Mouse (Mus musculus) cerebellum, postnatal 10 days (tissue): ENCODE measurements around the gene Slc4a4.
"Not testable (repeated sequence)": the region's sequence is repeated elsewhere in the genome, so short reads cannot be mapped to it uniquely, and the experiment has no call there.

Source experiments
- DNase-seq, 2 experiments: peaks; one replicate each; pipeline ENCODE4 v3.0.0; 2021; ENCODE audit warnings: mixed read lengths in 2 of 2

Slc4a4 gene

DNA sequence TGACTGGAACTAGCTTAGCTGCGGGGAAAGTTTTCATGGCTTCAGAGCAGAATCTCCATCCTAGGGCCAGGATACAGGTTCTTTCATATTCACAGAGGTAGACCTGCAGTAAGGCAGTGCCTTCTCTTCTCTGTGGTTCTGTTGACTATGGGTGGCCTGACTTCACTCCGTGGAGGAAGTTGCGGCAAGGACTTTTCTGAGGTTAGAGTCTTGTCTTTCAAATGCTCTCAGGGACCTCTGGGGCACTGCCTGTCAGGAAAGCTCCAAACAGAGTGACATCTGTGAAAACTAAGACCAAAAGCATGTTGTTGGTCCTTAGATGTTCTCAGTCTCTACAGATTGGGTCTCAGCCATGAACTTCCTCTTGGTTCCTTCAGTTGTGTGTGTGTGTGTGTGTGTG is 203.5 kb downstream of the Slc4a4 start:
- DNase-seq = no peak

DNA sequence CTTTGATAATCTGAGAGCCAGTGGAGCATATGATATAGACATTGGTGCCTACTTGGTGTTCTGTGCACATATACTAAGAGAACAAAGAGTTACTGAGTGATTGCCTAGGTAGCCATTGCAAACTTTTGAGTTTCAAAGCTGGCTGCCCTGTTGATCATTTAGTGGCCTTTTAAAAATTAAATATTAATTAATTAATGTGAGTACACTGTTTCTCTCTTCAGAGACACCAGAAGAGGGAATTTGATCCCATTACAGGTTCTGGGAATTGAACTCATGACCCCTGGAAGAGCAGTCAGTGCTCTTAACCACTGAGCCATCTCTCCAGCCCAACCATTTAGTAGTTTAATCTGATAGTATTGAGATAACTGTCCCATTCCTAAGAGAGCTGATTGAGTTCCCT is 209.8 kb downstream of the Slc4a4 start:
- no peak for DNase-seq

DNA sequence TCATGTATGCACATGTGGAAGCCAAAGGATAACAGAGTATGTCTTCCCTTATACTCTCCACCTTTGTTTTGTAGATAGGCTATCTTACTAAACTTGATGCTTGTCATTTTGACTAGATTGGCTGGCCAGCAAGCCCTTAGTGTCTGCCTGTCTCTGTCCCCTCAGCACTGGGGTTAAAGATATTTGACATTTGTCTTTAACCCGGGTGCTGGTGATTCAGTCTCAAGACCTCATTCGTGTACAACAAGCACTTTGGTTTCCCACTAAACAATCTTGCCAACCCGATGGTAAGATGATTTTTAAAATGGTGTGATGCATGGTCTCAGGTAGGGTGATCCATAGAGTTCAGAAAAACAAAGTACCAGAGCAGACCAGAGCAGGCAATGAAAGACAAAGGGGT is 210.7 kb downstream of the Slc4a4 start:
- DNase-seq = no peak

DNA sequence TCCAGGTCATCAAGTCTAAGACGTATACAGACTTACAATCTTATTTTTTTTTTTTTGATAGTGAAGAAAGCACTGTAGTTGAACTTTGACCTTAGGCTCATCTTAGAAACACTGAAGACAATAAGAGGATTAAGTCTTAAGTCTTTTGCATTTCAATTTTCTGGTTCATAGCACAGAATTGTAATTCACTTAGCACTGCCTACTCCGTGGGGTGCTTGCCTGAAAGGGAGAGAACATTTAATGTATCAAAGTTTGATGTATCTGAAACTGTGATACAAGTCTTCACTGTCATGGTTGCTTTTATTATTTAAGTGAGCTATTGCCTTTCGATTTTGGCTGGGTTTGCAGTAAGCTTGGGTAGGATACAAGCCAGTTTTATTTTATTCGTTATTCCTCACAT is 211.5 kb downstream of the Slc4a4 start:
- DNase-seq = no peak

DNA sequence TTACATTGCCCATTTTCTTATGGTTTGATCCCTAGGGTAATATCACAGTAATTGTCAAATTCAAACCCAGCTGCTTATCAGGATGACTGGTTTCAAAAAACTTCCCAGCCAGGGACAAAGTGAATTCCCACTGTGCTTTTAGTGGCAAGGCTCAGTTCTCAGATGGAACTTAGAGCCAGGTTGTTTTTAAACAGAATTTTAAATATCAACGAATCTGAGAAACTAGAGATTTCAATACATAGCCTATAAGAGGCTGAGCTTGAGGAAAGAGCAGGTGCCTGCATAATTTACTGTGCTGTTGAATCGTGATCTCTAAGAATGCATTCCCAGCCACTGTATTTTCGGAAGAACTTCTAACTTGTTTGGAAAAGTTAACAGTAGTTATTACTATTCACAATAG is 213.3 kb downstream of the Slc4a4 start:
- DNase-seq = no peak

DNA sequence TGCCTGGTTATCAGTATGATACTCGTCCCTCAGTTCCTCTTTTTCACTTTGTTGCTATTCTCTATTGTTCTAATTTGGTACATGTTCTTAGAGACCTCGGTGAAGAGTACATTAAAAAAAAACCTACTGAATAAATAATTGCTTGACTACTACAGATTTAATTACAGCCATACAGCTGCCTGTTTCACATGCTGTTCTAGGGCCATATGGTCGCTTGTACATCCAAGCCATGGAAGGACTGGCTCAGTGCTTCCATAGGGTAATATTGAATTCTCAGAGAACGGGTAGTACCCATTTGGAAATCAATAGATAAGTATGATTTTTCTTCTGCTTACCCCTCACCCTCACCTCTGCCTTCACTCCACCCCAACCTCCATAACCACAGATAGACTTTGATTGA is 215.9 kb downstream of the Slc4a4 start:
- no peak for DNase-seq

DNA sequence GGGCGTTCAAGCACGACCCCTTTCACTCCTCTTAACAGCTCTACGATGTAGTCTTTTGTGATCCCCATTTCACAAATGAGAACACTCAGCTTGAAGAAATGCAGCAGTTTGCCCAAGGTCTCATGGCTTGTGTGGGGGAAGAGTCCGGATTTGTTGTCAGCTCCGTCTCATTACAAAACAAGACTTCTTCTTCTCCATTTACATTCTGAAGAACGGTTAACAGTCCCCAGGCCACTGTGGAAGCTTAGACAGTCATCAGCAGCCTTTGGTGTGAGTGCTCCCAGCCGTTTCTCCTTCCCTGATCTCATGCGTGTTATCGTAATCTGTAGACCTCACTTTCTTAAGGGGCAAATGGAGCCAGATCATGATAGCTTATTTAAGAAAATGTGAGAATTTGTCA is 218.7 kb downstream of the Slc4a4 start:
- DNase-seq = no peak

DNA sequence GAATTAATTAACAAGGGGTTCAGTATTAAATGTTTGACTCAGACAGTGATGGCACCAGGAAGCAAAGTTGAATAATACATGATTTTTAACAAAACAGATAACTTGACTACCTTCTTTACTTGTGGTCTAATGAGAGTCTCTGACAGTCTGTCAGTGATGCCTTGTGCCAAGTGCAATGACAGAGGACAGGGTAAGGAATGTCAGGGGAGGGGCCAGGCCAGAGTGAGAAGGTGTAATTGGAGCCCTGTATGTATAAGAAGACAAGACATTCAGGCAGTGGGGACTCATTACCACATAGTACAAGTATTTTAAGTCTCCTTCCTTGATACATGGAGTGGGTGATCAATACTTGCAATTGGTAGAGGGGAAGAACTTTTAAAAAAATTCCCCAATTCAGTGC is 219.6 kb downstream of the Slc4a4 start:
- no peak for DNase-seq

DNA sequence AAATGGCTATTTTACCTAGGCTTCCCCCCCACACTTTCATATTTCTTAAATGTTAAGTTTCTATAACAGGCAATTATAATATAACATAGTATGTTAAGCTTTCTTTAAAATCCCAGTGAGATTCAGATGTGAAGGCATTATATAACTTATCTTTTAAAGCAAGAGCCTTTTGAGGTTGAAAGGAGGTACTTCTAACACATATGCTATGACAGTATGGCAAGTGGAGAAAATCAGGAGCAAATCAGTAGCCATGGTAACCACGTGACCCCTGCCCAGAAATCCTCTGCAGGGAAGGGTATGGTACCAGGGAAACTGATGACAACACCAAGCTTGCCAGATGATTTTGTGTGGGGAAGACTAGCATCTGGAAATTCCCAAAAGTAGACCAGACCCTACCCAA is 222.2 kb downstream of the Slc4a4 start:
- no peak for DNase-seq

DNA sequence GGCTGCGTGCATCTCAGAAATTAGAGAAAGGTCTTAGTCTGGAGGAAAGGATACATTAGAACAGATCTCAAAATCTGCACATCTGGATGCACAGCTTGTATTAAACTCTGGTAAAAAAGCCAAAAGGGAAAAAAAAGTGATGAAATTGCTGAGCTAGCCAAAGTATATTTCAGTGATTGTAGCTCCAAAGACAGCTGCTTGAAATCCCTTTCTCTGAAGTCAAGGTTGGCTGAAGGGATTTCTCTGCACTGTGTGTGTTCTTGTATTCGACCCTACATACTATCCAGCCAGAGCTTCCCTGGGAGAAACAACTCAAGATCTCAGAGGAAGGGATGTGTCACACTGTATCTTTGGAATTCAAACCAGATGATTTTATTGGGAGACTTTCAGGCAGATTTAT is 223.2 kb downstream of the Slc4a4 start:
- no peak for DNase-seq

DNA sequence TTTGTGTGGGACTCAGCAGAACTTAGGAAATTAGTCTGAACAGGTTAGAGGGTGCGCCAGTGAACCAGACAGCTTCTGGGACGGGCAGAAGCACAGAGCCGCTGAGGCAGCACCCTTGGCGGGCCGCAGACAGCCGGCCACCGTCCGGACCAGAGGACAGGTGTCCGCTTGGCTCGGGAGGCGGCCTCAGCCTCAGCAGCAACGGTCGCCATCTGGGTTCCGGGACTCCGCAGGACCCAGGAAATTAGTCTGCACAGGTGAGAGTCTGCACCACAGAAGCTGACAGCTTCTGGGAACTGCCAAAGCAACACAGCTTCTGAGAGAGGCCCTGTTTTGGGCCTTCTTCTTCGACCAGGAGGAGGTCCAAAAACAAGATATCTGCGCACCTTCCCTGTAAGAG is 225.4 kb downstream of the Slc4a4 start:
- DNase-seq = not testable (repeated sequence)

DNA sequence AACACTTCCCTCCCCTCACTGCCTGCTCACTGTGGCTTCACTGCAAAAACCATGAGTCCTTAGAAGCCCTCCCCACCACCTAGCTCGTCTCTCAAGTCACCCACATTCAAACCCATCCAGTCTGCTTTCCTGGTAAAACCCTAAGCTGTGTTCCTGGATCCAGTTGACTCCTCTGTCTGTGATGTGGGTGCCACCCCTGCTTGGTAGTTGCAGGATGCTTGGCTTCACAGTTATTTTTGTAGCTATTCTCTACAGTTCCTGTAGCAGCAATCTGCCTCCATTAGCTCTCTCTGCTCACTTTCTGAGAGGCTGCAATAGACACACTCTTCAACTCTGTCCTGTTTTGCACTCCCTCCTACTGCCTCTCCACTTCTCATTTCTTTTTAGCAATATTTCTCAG is 234.3 kb downstream of the Slc4a4 start:
- DNase-seq = no peak

DNA sequence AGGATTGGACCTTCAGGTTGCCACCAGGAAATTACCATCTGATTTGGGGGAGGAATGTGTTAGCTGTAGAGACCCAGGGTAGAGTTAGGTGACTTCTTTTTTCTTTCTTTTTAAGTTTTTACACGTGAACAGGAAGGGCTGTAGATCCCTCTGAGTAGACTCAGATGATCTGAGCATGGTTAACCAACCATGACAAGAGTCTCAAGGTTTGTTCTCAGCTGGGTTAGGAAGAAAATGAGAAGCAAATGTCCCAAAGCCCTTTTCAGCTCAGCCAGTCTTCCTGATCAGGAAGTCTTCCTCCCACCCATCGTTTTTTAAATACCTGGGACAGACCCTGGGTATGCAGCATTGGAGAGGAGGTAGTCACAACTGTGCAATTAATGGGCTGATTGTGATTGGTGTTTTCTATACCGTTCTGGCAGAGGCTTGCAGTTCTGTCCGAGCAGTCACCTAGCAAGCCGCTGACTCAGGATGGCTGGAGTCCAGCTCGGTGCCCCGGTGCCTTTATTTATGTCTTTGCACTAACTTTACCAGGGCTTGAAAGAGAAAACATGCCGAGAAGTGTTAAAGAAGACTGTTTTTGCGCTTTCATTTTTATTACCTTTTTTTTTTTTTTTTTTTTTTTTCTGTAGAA is 236.8 kb downstream of the Slc4a4 start:
- peak in 1 of 2 experiments; percentile 13 for DNase-seq

DNA sequence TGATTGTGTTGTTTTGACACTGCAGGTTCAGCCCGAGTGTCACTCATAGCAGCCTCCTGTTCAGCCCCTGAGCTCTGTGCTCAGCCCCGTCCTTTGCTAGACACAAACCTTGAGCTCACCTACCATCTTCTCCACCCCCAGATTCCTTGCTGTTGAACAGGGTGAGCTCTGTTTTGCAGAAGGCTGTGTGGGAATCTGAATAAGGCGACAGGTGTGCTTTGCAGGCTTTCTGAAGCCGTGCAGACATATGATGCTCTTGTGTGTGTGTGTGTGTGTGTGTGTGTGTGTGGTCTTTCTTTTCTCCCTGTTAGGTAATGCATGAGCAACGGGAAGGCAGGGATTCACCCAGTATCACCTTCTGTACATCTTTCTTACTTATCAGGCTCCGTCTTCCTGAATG is 241.6 kb downstream of the Slc4a4 start:
- DNase-seq = no peak

DNA sequence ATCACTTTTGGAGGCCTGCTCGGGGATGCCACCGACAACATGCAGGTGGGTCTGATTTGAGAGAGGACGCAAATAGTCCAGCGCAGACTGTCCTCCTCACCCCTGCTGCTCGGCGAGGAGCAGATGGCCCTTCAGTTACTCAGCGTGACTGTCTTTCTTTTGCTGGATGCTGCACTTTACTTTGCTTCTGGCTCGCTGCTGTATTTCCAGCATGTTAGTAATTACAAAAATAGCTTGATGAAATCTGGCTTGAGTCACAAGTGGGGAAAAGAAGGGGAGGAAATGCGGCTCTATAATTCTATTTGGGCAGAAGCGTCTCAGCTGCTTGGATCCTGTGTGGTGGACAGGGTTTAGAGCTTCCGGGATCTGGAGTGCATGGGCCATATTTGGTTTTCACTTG is 249.2 kb downstream of the Slc4a4 start:
- DNase-seq = peak; percentile 76 to 79

DNA sequence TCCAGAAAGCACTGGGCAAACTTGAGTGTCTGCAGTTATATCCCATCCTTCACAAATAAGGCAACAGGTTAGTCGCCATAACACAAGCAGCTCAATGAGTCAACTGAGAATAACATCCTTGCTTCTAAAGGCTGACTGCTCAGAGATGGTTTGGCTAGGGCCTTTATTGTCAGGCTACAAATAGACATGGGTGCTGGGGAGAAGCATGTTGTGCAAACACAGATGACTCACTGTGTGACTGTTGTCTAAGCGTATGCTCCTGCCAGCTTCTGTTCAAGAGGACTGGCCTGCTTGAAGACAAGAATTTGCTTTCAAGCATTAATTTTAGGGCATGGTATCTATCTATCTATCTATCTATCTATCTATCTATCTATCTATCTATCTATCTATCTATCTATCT is 253.5 kb downstream of the Slc4a4 start:
- no peak for DNase-seq

DNA sequence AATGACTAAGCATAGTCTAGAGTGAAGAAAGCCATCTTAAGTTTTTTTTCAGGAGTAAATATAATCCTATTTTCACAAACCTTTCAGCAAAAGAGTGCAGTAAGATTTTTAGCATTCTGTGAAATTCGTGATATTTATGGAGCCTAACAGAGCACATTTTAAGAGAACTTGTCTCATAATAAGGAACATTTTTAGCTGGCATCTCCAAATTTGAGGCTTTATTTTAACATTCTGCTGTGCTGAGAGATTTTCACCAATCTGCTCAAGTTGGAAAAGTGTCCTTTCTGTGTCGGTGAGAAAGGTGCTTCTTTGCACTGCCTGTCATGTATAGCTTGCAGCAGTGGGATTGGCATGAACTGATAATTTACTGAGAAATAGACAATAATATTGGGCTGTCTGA is 255.1 kb downstream of the Slc4a4 start:
- DNase-seq = no peak

DNA sequence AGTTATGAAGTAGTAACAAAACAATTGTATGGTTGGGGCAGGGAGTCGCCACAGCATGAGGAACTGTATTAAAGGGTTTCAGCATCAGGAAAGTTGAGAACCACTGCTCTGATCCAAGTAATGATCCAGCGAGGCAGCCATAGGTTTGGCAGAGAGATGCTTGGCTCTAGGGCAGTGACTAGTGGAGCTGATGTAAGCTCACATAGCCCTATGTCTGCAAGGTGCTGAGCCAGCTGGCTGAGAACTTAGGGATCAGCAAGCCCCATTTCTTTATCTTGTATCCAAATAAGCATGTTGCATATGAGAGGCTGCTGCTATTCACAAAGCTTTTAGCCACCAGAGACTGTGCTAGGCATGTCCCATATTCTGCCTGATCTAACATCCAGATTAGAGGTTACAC is 259.7 kb downstream of the Slc4a4 start:
- DNase-seq = no peak

DNA sequence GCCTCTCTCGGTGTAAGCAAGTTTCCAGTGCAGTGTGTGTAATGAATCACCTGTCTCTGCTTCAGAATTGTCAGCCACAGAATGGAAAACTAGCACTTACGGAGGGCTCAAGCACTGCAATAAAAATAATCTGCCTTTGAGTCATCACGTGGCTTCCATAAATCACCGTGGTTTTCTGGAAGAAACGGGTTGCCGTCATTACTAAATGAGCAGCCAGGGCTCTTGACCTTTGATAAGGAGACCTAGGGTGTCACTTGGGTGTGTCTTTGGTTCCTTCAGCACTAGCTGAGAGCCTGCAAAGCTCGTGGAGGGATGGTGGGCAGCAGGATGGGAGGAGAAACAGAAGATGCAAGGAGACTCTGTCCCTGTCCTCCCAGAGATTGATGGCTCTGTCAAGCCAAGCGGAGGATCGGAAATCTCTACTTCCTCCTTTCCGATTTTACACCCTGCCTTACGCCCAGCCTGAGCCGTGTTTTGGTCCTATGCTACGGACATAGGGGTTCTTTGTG is 260.7 kb downstream of the Slc4a4 start:
- no peak for DNase-seq

DNA sequence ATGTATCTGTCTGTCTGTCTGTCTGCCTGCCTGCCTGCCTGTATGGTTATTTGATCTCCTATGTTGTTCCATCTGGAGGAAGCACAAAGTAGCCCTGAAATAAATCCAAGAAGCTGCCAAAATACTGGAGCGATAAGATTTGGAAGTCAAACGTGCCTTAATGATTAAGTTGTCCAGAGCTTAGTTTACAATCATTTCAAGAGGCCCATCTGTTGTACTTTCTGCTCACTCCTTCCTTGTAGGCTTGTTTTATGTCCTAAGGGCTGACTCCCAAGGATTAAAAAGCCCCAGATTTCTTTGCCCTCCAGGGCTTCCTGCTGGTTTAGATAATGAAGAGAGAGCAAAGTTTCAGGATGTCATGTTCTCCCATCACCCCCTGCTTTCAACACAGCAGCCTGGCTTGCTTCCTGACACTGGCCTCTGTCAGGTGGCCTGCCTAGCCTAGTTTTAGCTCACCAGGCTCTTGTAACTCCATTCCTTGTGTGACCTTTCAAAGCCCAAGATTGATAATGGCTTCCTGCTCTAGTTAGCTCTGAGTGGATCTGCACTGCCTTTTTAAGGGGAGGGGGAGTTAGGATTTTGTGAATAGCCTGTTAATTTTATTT is 262.9 kb downstream of the Slc4a4 start:
- DNase-seq = peak in 1 of 2 experiments; percentile 17

DNA sequence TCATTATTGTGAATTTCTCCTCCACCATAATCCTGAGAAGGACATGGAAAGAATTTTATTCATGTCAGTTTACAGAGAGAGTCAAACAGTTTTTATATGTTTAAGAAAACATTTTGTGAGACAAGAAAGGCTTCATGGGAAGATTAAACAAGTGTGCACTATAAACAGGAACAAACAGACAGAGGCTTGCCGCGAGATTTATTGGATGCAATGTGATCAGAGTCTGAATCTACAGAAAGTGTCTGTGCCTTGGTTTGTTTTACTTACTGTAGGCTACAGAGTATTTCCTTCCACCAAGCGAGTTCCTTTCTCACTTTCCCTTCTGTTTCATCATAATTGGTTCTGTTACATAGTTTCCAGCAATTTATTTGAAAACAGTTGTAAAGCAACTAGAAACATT is 264.5 kb downstream of the Slc4a4 start:
- no peak for DNase-seq

DNA sequence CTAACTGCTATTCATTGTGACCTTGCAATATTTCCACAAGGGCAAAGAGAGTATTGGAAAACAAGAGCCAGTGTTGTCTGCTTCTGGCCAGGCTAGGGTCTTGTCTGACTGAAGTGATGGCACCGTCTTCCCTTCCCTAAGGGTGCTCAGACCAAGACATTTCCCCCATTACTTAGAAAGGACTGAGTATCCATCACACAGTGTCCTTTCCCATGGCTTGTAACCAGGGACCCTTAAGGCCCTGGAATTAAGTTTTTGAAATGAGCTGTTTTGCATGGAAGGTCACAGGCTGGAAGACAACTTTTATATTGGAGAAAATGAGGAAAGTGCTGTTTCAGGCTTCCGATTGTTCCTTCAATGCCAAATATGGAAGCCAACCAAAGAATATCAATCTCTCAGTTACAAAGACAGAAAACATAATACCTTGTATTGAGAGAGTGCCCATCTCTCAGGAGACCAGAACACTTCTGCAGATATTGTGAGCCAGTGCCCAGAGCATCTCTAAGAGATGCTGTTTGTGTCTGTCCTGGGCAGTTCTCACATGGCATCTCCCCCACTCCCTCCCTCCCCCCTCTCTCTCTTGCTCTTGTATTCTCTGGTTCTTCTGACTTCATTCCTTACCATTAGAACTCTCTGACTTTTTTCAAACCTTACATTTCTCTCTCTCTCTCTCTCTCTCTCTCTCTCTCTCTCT is 284.6 kb downstream of the Slc4a4 start:
- DNase-seq = no peak

DNA sequence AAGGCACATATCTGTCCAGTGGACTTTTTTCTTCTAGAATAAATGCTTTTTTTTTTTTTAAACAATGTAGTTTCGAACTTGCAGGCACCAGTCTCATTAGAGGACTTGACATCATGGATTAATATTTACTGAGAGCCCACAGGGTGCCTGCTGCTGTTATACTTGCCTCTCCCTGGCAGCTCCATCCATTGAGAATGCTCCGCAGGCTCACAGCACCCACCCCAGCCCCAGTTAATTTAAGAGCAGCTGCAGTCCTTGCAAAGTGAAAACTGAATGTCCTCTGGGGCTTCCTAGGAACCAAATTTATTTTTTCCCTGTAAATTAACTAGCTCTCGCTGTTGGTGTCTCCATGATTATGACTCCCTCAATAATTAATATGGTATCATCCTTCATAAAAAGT is 303.4 kb downstream of the Slc4a4 start:
- no peak for DNase-seq

DNA sequence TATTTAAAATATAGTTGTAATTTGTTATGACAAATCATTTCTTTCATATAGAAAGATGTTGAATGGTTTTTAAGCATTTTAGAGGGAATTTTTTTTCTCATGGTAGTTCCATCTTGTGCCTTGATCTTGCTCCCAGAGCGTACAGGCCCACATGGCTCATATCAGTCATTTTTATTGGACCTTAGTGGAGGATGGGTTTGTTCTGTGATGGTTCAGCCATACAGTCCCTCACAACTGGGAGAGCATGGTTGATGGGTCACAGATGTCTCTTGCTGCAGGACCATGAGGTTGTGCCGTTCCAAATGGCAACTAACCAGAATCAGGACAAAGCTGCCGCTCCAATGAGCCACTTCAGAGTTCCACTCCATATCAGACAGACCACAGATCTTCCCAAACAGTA is 308.0 kb downstream of the Slc4a4 start:
- DNase-seq = no peak
